Mouse (Mus musculus): ENCODE measurements around the gene Lmo7.

Lmo7 gene

GRCm38 (mm10) chr14:101878346-101879049, 148.7 kb downstream of the Lmo7 start:
- no peak for DNase-seq (ENCODE audit: low read depth, low spot score)

GRCm38 (mm10) chr14:101879050-101879694, 149.4 kb downstream of the Lmo7 start:
- DNase-seq (ENCODE audit: low read depth, low spot score), result no peak

GRCm38 (mm10) chr14:101882966-101883365, 153.2 kb downstream of the Lmo7 start:
- DNase-seq (ENCODE audit: low read depth, low spot score), result no peak

GRCm38 (mm10) chr14:101883787-101884186, 154.0 kb downstream of the Lmo7 start:
- no peak for DNase-seq (ENCODE audit: low read depth, low spot score)

- DNase-seq (ENCODE audit: low read depth, low spot score), result no peak
Measured at GRCm38 (mm10) chr14:101886320-101886719, 156.6 kb downstream of the Lmo7 start.

GRCm38 (mm10) chr14:101891903-101892448, 162.2 kb downstream of the Lmo7 start:
- DNase-seq (ENCODE audit: low read depth, low spot score), result no peak

GRCm38 (mm10) chr14:101892496-101892895, 162.7 kb downstream of the Lmo7 start:
- no peak for DNase-seq (ENCODE audit: low read depth, low spot score)

- no peak for DNase-seq (ENCODE audit: low read depth, low spot score)
Measured at GRCm38 (mm10) chr14:101893215-101893614, 163.5 kb downstream of the Lmo7 start.

- DNase-seq (ENCODE audit: low read depth, low spot score), result no peak
Measured at GRCm38 (mm10) chr14:101898250-101898649, 168.5 kb downstream of the Lmo7 start.

- DNase-seq (ENCODE audit: low read depth, low spot score), result no peak
Measured at GRCm38 (mm10) chr14:101901496-101901895, 171.7 kb downstream of the Lmo7 start.

GRCm38 (mm10) chr14:101901976-101902375, 172.2 kb downstream of the Lmo7 start:
- no peak for DNase-seq (ENCODE audit: low read depth, low spot score)

GRCm38 (mm10) chr14:101903722-101904121, 174.0 kb downstream of the Lmo7 start:
- no peak for DNase-seq (ENCODE audit: low read depth, low spot score)

GRCm38 (mm10) chr14:101911983-101912382, 182.2 kb downstream of the Lmo7 start:
- DNase-seq (ENCODE audit: low read depth, low spot score), result no peak

GRCm38 (mm10) chr14:101912392-101912791, 182.6 kb downstream of the Lmo7 start:
- no peak for DNase-seq (ENCODE audit: low read depth, low spot score)

- DNase-seq (ENCODE audit: low read depth, low spot score), result no peak
Measured at GRCm38 (mm10) chr14:101914321-101914720, 184.6 kb downstream of the Lmo7 start.

- no peak for DNase-seq (ENCODE audit: low read depth, low spot score)
Measured at GRCm38 (mm10) chr14:101915867-101916266, 186.1 kb downstream of the Lmo7 start.

- no peak for DNase-seq (ENCODE audit: low read depth, low spot score)
Measured at GRCm38 (mm10) chr14:101918471-101918870, 188.7 kb downstream of the Lmo7 start.

- DNase-seq (ENCODE audit: low read depth, low spot score), result no peak
Measured at GRCm38 (mm10) chr14:101927646-101928244, 198.0 kb downstream of the Lmo7 start.

- no peak for DNase-seq (ENCODE audit: low read depth, low spot score)
Measured at GRCm38 (mm10) chr14:101930576-101931447, 201.1 kb downstream of the Lmo7 start.

GRCm38 (mm10) chr14:101931448-101931750, 201.6 kb downstream of the Lmo7 start:
- DNase-seq (ENCODE audit: low read depth, low spot score), result no peak

- DNase-seq (ENCODE audit: low read depth, low spot score), result no peak
Measured at GRCm38 (mm10) chr14:101933551-101933950, 203.8 kb downstream of the Lmo7 start.

- peak; percentile 67 for DNase-seq (ENCODE audit: low read depth, low spot score)
Measured at GRCm38 (mm10) chr14:101942971-101943370, 213.2 kb downstream of the Lmo7 start.
